In the genomic region with DNA sequence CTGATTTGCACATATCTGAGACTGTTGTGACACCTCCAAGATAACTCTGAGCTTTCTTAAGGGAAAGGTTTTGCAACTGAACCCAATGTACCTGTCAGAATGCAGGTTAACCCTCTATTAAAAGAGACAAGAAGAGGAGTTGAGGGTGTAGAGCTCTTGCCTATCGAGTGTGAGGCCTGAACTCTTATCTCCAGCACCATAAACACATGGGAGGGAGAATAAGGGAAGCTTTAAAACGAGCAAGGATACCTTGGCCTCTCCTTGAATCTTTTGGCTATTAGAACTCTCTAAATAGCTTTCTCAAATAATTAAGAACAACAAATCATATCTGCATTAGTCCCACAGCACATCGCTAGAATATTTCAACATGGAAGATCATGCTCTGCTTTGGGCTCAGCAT, we compare ENCODE assay signal across 19 mouse cellular contexts.
"Had no signal": no experiment of that assay in that cellular context is flagged by ENCODE, and none has a peak within 500 bp of the region (broad histone marks: within the 10 kb centered on the region; RNA-seq: fewer than 3 reads in every experiment).

No protein-coding gene starts in this region.

- H3K9ac ChIP-seq: liver, postnatal 0 days; lung, embryonic 14.5 days; midbrain, embryonic 12.5 days; midbrain, embryonic 15.5 days; neural tube, embryonic 12.5 days; neural tube, embryonic 15.5 days had no signal

- H3K36me3 ChIP-seq: midbrain, embryonic 12.5 days; midbrain, embryonic 15.5 days; neural tube, embryonic 12.5 days; neural tube, embryonic 15.5 days had no signal

- H3K27ac ChIP-seq: layer of hippocampus, adult 2 months; left cerebral cortex, adult 2 months; macrophage; midbrain, embryonic 12.5 days; midbrain, embryonic 15.5 days; neural tube, embryonic 12.5 days; neural tube, embryonic 15.5 days; stomach, postnatal 0 days had no signal

- H3K4me1 ChIP-seq: midbrain, embryonic 12.5 days; midbrain, embryonic 15.5 days; neural tube, embryonic 12.5 days; neural tube, embryonic 15.5 days had no signal

- H3K4me2 ChIP-seq: liver, embryonic 11.5 days; lung, embryonic 14.5 days; midbrain, embryonic 12.5 days; midbrain, embryonic 15.5 days; neural tube, embryonic 12.5 days; neural tube, embryonic 15.5 days had no signal

- DNase-seq: kidney, adult 18-20 months; kidney, adult 9 months; kidney, postnatal 14 days; layer of hippocampus, postnatal 36 days; liver, postnatal 0 days; lung, embryonic 14.5 days; retina, postnatal 1 day; right cerebral cortex, postnatal 25 days; thymus, postnatal 25 days had no signal

- H3K27me3 ChIP-seq: midbrain, embryonic 12.5 days; midbrain, embryonic 15.5 days; neural tube, embryonic 12.5 days; neural tube, embryonic 15.5 days had no signal

- H3K9me3 ChIP-seq: midbrain, embryonic 12.5 days; midbrain, embryonic 15.5 days; neural tube, embryonic 12.5 days; neural tube, embryonic 15.5 days had no signal

- ATAC-seq: liver, postnatal 0 days; lung, postnatal 0 days; midbrain, embryonic 15.5 days had no signal

- H3K4me3 ChIP-seq: layer of hippocampus, adult 2 months; left cerebral cortex, adult 2 months; midbrain, embryonic 12.5 days; midbrain, embryonic 15.5 days; neural tube, embryonic 12.5 days; neural tube, embryonic 15.5 days had no signal
